Mouse (Mus musculus) CH12.LX (cell line): Measurements from ENCODE around the gene Cfap161. TPM values are rescaled to one million over a fixed set of nuclear protein-coding genes. Genes with fewer than 3 reads are reported as not detected.

ENCODE experiments used
- DNase-seq: peaks from one replicate; pipeline ENCODE4 v3.0.0-alpha.2; 2013; ENCODE audit errors: extremely low read depth
- H3K27ac ChIP-seq: 2 replicates; pipeline ENCODE4 v1.5.1; 2012; ENCODE audit warnings: low read depth, mild to moderate bottlenecking, control low read depth, moderate library complexity; ENCODE audit not compliant: insufficient read depth
- H3K27me3 ChIP-seq: replicated peaks from 2 replicates; pipeline ENCODE3; 2012; ENCODE audit warnings: inconsistent platforms
- H3K36me3 ChIP-seq, 2 experiments: replicated peaks in 1 of 2; 2 replicates each; pipeline versions ENCODE3 to v1.6.1; 2012; ENCODE audit warnings: inconsistent platforms in 1 of 2, low read length in 1 of 2, mild to moderate bottlenecking in 1 of 2, mixed read lengths in 1 of 2, moderate library complexity in 1 of 2; ENCODE audit not compliant: control insufficient read depth in 1 of 2, insufficient read depth in 1 of 2
- H3K4me1 ChIP-seq, 2 experiments: 2 replicates each; pipeline ENCODE4 v1.6.1; 2012; ENCODE audit warnings: inconsistent platforms in 1 of 2, moderate library complexity in 1 of 2; ENCODE audit not compliant: insufficient read depth in 2 of 2, control insufficient read depth in 1 of 2
- H3K4me2 ChIP-seq: 2 replicates; pipeline ENCODE4 v1.6.1; 2012; ENCODE audit warnings: low read depth, mild to moderate bottlenecking, control low read depth; ENCODE audit not compliant: poor library complexity, insufficient read depth, severe bottlenecking
- H3K4me3 ChIP-seq, 3 experiments: fragments of 150-350 bp in 1 of 3; sonication (generic) in 1 of 3; replicated peaks in 1 of 3; 2 replicates each; pipeline versions ENCODE3 to v1.5.1; 2011 to 2012; ENCODE audit warnings: low read depth in 2 of 3, low read length in 2 of 3, mild to moderate bottlenecking in 2 of 3, moderate library complexity in 2 of 3, control low read depth in 1 of 3, improper control_type of control experiment in 1 of 3, inconsistent platforms in 1 of 3, mixed read lengths in 1 of 3; ENCODE audit not compliant: poor library complexity in 1 of 3
- H3K79me2 ChIP-seq: replicated peaks from 2 replicates; pipeline ENCODE4 v1.6.1; 2012; ENCODE audit warnings: mild to moderate bottlenecking, moderate library complexity; ENCODE audit not compliant: control insufficient read depth, poor library complexity, insufficient read depth, severe bottlenecking; ENCODE audit errors: extremely low read depth
- H3K9ac ChIP-seq: 2 replicates; pipeline ENCODE4 v1.6.1; 2012; ENCODE audit warnings: low read depth, mild to moderate bottlenecking, control low read depth, moderate library complexity; ENCODE audit not compliant: insufficient read depth
- H3K9me3 ChIP-seq: replicated peaks from 2 replicates; pipeline ENCODE3; 2012; ENCODE audit warnings: low read length, inconsistent platforms, mixed read lengths
- CHD2 ChIP-seq: IDR thresholded peaks from 2 replicates; pipeline ENCODE4 v1.6.1; 2011; ENCODE audit warnings: low read length, improper control_type of control experiment
- CTCF ChIP-seq, 2 experiments: IDR thresholded peaks in 1 of 2; conservative IDR thresholded peaks in 1 of 2; 2 replicates each; pipeline ENCODE4 v1.5.1; 2011 to 2012; ENCODE audit warnings: low read depth in 2 of 2, low read length in 2 of 2, improper control_type of control experiment in 1 of 2, inconsistent platforms in 1 of 2, mild to moderate bottlenecking in 1 of 2, moderate library complexity in 1 of 2
- ETS1 ChIP-seq: conservative IDR thresholded peaks from 2 replicates; pipeline ENCODE4 v1.6.1; 2012; ENCODE audit warnings: low read depth, mild to moderate bottlenecking, inconsistent platforms, low read length, improper control_type of control experiment, moderate library complexity
- GABPA ChIP-seq: IDR thresholded peaks from 2 replicates; pipeline ENCODE4 v1.6.1; 2012; ENCODE audit warnings: low read depth, low read length, improper control_type of control experiment, inconsistent platforms; ENCODE audit not compliant: insufficient replicate concordance
- HCFC1 ChIP-seq: IDR thresholded peaks from 2 replicates; pipeline ENCODE4 v1.6.1; 2012; ENCODE audit warnings: low read depth, mild to moderate bottlenecking, inconsistent platforms, low read length, improper control_type of control experiment
- IRF4 ChIP-seq: IDR thresholded peaks from 2 replicates; pipeline ENCODE4 v1.6.1; 2014; ENCODE audit warnings: low read depth, mild to moderate bottlenecking, inconsistent platforms, low read length, improper control_type of control experiment
- JUND ChIP-seq: conservative IDR thresholded peaks from 2 replicates; pipeline ENCODE4 v1.6.1; 2011; ENCODE audit warnings: low read depth, low read length, improper control_type of control experiment
- KAT2A ChIP-seq: IDR thresholded peaks from 2 replicates; pipeline ENCODE4 v1.6.1; 2012; ENCODE audit warnings: low read length, improper control_type of control experiment, inconsistent platforms; ENCODE audit not compliant: insufficient replicate concordance
- MAFK ChIP-seq: IDR thresholded peaks from 2 replicates; pipeline ENCODE4 v1.6.1; 2011; ENCODE audit warnings: low read length, improper control_type of control experiment; ENCODE audit not compliant: insufficient replicate concordance
- MAX ChIP-seq: IDR thresholded peaks from 2 replicates; pipeline ENCODE4 v1.6.1; 2011; ENCODE audit warnings: low read length, improper control_type of control experiment
- MAZ ChIP-seq: IDR thresholded peaks from 2 replicates; pipeline ENCODE4 v1.6.1; 2012; ENCODE audit warnings: low read depth, mild to moderate bottlenecking, inconsistent platforms, low read length, improper control_type of control experiment, moderate library complexity
- MEF2A ChIP-seq: IDR thresholded peaks from 2 replicates; pipeline ENCODE4 v1.6.1; 2014; ENCODE audit warnings: low read depth, mild to moderate bottlenecking, inconsistent platforms, low read length, improper control_type of control experiment, borderline replicate concordance
- MXI1 ChIP-seq: IDR thresholded peaks from 2 replicates; pipeline ENCODE4 v1.6.1; 2011; ENCODE audit warnings: mild to moderate bottlenecking, low read depth, low read length, improper control_type of control experiment
- MYC ChIP-seq: IDR thresholded peaks from 2 replicates; pipeline ENCODE4 v1.6.1; 2011; ENCODE audit warnings: low read depth, mild to moderate bottlenecking, improper control_type of control experiment, low read length
- NELFE ChIP-seq: IDR thresholded peaks from 2 replicates; pipeline ENCODE4 v1.6.1; 2011; ENCODE audit warnings: low read depth, low read length, improper control_type of control experiment
- POLR2A ChIP-seq: IDR thresholded peaks from 2 replicates; pipeline ENCODE4 v1.6.1; 2011; ENCODE audit warnings: low read depth, mild to moderate bottlenecking, improper control_type of control experiment, low read length
- RCOR1 ChIP-seq: conservative IDR thresholded peaks from 2 replicates; pipeline ENCODE4 v1.6.1; 2012; ENCODE audit warnings: low read depth, mild to moderate bottlenecking, inconsistent platforms, low read length, improper control_type of control experiment
- TBP ChIP-seq: conservative IDR thresholded peaks from 2 replicates; pipeline ENCODE4 v1.6.1; 2011; ENCODE audit warnings: low read depth, low read length, improper control_type of control experiment
- TCF12 ChIP-seq: IDR thresholded peaks from 2 replicates; pipeline ENCODE4 v1.6.1; 2014; ENCODE audit warnings: low read depth, mild to moderate bottlenecking, inconsistent platforms, low read length, improper control_type of control experiment
- UBTF ChIP-seq: IDR thresholded peaks from 2 replicates; pipeline ENCODE4 v1.6.1; 2012; ENCODE audit warnings: low read depth, mild to moderate bottlenecking, inconsistent platforms, low read length, improper control_type of control experiment, moderate library complexity
- USF2 ChIP-seq: conservative IDR thresholded peaks from 2 replicates; pipeline ENCODE4 v1.6.1; 2011; ENCODE audit warnings: low read depth, low read length, improper control_type of control experiment
- ZC3H11A ChIP-seq: IDR thresholded peaks from 2 replicates; pipeline ENCODE4 v1.6.1; 2012; ENCODE audit warnings: low read depth, mild to moderate bottlenecking, inconsistent platforms, low read length, improper control_type of control experiment
- ZKSCAN1 ChIP-seq: IDR thresholded peaks from 2 replicates; pipeline ENCODE4 v1.6.1; 2012; ENCODE audit warnings: low read depth, inconsistent platforms, low read length, improper control_type of control experiment, borderline replicate concordance
- ZMIZ1 ChIP-seq: IDR thresholded peaks from 2 replicates; pipeline ENCODE4 v1.6.1; 2012; ENCODE audit warnings: low read depth, mild to moderate bottlenecking, inconsistent platforms, low read length, improper control_type of control experiment
- dilution Hi-C: fragments of 300-500 bp; cut with MboI; formaldehyde crosslinking; loops from 2 replicates; pipeline ENCODE4 v1.14.3; 2020; ENCODE audit warnings: low sequenced_read_pairs; ENCODE audit not compliant: extremely low pct_unique_long_range_greater_than_20kb, extremely low pct_ligation_motif_present
- in situ Hi-C: fragments of 300-500 bp; cut with MboI; formaldehyde crosslinking; loops from 3 replicates; pipeline ENCODE4 v1.14.3; 2019; ENCODE audit warnings: low sequenced_read_pairs, low pct_ligation_motif_present, low pct_unique_long_range_greater_than_20kb, mixed read lengths
- polyA plus RNA-seq: library from polyadenylated mRNA; unstranded; fragments of >175 nt; gene quantifications from 2 replicates; pipeline ENCODE4 v1.2.1, GENCODE M21; 2012; ENCODE audit warnings: low read depth; ENCODE audit not compliant: insufficient read length
- total RNA-seq, 2 experiments: library from RNA; depleted of rRNA; stranded (reverse); fragments of 300-350 nt in 1 of 2; fragments of >200 nt in 1 of 2; gene quantifications; 2 replicates each; pipeline ENCODE4 v1.2.3; 2012 to 2014

The Cfap161 gene
- total and polyA plus RNA-seq, 3 experiments: 0.08 to 0.42 (median 0.17) TPM

- in situ Hi-C loops: no loop called here
- H3K27me3 ChIP-seq: no peaks in the 10 kb centered on the region
- H3K4me1 ChIP-seq: peaks cover 4 to 14% of the 10 kb centered on the region in 2 experiments; a peak in 3 of 4 replicates
- H3K4me3 ChIP-seq: no peak overlapping the region
- dilution Hi-C loops: no loop called here
- H3K9ac ChIP-seq: no peak overlapping the region
- TF ChIP-seq POLR2A (no peak), ETS1 (no peak), TCF12 (no peak), IRF4 (no peak), TBP (no peak), ZKSCAN1 (no peak), GABPA (no peak), ZMIZ1 (no peak), UBTF (no peak), MAZ (no peak), CTCF (conservative IDR thresholded peaks at IDR 0.05 in 1 of 2, IDR thresholded peaks at IDR 0.05 in 1 of 2; ENCODE audit: low read depth in 2 of 2, low read length in 2 of 2) (no peak), MAX (no peak), USF2 (no peak), NELFE (no peak), JUND (no peak), HCFC1 (no peak), MEF2A (no peak)
- no peak overlapping the region for H3K27ac ChIP-seq
- no peaks in the 10 kb centered on the region for H3K36me3 ChIP-seq
- H3K4me2 ChIP-seq: no peak overlapping the region
- no peaks in the 10 kb centered on the region for H3K9me3 ChIP-seq
- no peak for DNase-seq
- no peaks in the 10 kb centered on the region for H3K79me2 ChIP-seq
These were observed 55.8 kb downstream of the Cfap161 start for GRCm38 (mm10) chr7:83738623-83739462.

GRCm38 (mm10) chr7:83737914-83738490 lies 56.7 kb downstream of the Cfap161 start:
- peaks cover 4 to 14% of the 10 kb centered on the region in 2 experiments; a peak in 3 of 4 replicates for H3K4me1 ChIP-seq
- no peak overlapping the region for H3K9ac ChIP-seq
- no peak for DNase-seq
- dilution Hi-C loops (no loop called here), in situ Hi-C loops (no loop called here)
- H3K4me2 ChIP-seq: no peak overlapping the region
- no peak overlapping the region for H3K4me3 ChIP-seq
- no peaks in the 10 kb centered on the region for H3K9me3 ChIP-seq
- H3K27ac ChIP-seq: no peak overlapping the region
- no peaks in the 10 kb centered on the region for H3K27me3 ChIP-seq
- H3K79me2 ChIP-seq: no peaks in the 10 kb centered on the region
- no peak for TF ChIP-seq RCOR1
- no peak for TF ChIP-seq MAZ
- no peak for TF ChIP-seq ZC3H11A
- no peak for TF ChIP-seq HCFC1
- no peak for TF ChIP-seq ZKSCAN1
- TF ChIP-seq TBP: no peak
- no peak for TF ChIP-seq NELFE
- TF ChIP-seq TCF12: no peak
- TF ChIP-seq USF2: no peak
- no peak for TF ChIP-seq ETS1
- TF ChIP-seq MYC: no peak
- TF ChIP-seq MAFK: no peak
- no peak for TF ChIP-seq MEF2A
- TF ChIP-seq KAT2A: no peak
- TF ChIP-seq CHD2: no peak
- TF ChIP-seq MXI1: no peak
- no peaks in the 10 kb centered on the region for H3K36me3 ChIP-seq
